Mouse (Mus musculus): ENCODE data around the gene Abtb1. TPM values are rescaled to one million over a fixed set of nuclear protein-coding genes. Genes with fewer than 3 reads are reported as not detected.

Gene Abtb1
- polyA plus RNA-seq, 1 experiment from 2014 or later = 35.8 TPM

GRCm38 (mm10) chr6:88874868-88875508 lies 33.2 kb upstream of the Abtb1 start, which contains the start of gene Podxl2:
Gene Podxl2 (minus strand): TSS chr6:88875044.
- no peak for TF ChIP-seq CTCF (IDR thresholded peaks at IDR 0.05)
- no peak for DNase-seq (ENCODE audit: low read depth, low spot score)
- in situ Hi-C loops (cut with MboI; ENCODE audit: low pct_unique_long_range_greater_than_20kb) = loop anchor here (25.0 kb wide), 1 partner anchor 688 kb away; the partner anchor contains the start of gene Gata2
- peak; percentile 60 for ATAC-seq
- H3K27me3 ChIP-seq = no peaks in the 10 kb centered on the region
- ChIA-PET POLR2A (interaction anchor here (0.9 kb wide), 1 partner anchor 11 kb away, joined by 3 read pairs; no protein-coding TSS in a partner anchor), CTCF (no interaction called here)

GRCm38 (mm10) chr6:88873965-88874867 lies 32.4 kb upstream of the Abtb1 start:
- in situ Hi-C loops (cut with MboI; ENCODE audit: low pct_unique_long_range_greater_than_20kb) = loop anchor here (25.0 kb wide), 1 partner anchor 687 kb away; the partner anchor contains the start of gene Gata2
- DNase-seq (ENCODE audit: low read depth, low spot score) = no peak
- CTCF ChIA-PET = no interaction called here
- POLR2A ChIA-PET = no interaction called here
- H3K27me3 ChIP-seq = no peaks in the 10 kb centered on the region
- TF ChIP-seq CTCF (IDR thresholded peaks at IDR 0.05) = no peak
- peak; percentile 11 for ATAC-seq

DNA sequence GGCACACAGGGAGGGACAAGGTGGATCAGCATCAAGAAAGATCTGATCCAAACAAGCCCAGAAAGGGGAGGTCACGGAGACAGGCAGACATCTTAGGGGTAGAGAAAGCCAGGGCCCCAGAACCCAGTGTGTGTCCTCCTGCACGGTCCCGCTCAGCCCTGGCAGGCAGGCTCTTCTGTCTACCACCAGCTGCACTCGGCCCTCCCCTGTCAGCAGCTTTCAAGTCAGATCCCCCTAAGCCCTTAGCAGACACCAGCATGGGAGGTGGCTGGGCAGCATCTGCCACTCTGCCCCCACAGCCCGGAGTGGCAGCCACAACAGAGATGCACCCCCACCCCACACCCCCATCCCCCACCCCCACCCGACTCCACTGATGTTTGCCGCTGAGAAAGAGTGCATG lies 31.0 kb upstream of the Abtb1 start:
- DNase-seq (ENCODE audit: low read depth, low spot score) (no peak), ATAC-seq (no peak)
- H3K27me3 ChIP-seq = no peaks in the 10 kb centered on the region
- in situ Hi-C loops (cut with MboI; ENCODE audit: low pct_unique_long_range_greater_than_20kb) = loop anchor here (25.0 kb wide), 1 partner anchor 686 kb away; the partner anchor contains the start of gene Gata2
- TF ChIP-seq CTCF (IDR thresholded peaks at IDR 0.05) = no peak
- POLR2A ChIA-PET = interaction anchor here (0.7 kb wide), 1 partner anchor 13 kb away, joined by 3 read pairs; no protein-coding TSS in a partner anchor
- CTCF ChIA-PET = interaction anchor here (0.8 kb wide), 1 partner anchor 20 kb away, joined by 3 read pairs; no protein-coding TSS in a partner anchor

- in situ Hi-C loops (cut with MboI; ENCODE audit: low pct_unique_long_range_greater_than_20kb) = loop anchor here (25.0 kb wide), 1 partner anchor 684 kb away; the partner anchor contains the start of gene Gata2
- no peak for TF ChIP-seq CTCF (IDR thresholded peaks at IDR 0.05)
- H3K27me3 ChIP-seq = no peaks in the 10 kb centered on the region
- no peak for DNase-seq (ENCODE audit: low read depth, low spot score)
- ChIA-PET POLR2A (no interaction called here), CTCF (interaction anchor here (0.8 kb wide), 1 partner anchor 10 kb away, joined by 3 read pairs; no protein-coding TSS in a partner anchor)
- no peak for ATAC-seq
Observed at GRCm38 (mm10) chr6:88871546-88871945, 29.8 kb upstream of the Abtb1 start.

DNA sequence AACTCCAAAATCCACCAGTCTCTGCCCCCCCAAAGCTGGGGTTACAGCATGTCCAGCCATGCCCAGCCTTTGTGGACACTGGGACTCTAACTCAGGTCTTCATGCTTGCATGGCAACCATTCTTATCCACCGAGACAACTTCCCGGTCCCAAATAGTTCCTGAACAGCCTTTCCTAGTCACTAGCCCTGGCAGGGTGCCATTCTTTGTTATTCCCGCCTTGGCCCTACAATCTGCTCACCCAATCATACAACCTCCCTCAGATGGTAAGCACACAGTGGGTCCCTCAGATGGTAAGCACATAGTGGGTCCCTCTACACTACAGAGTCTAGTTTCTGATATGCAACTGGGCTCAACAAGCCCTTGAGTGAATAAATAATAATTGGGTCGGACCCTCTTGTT lies 28.8 kb upstream of the Abtb1 start:
- ATAC-seq = no peak
- DNase-seq (ENCODE audit: low read depth, low spot score) = no peak
- CTCF ChIA-PET = interaction anchor here (1.3 to 2.1 kb wide), 2 partner anchors 11 to 15 kb away, joined by 5 read pairs; no protein-coding TSS in a partner anchor
- no peak for TF ChIP-seq CTCF (IDR thresholded peaks at IDR 0.05)
- in situ Hi-C loops (cut with MboI; ENCODE audit: low pct_unique_long_range_greater_than_20kb) = loop anchor here (25.0 kb wide), 1 partner anchor 683 kb away; the partner anchor contains the start of gene Gata2
- POLR2A ChIA-PET = no interaction called here
- no peaks in the 10 kb centered on the region for H3K27me3 ChIP-seq

- POLR2A ChIA-PET = no interaction called here
- ATAC-seq (peak; percentile 92), DNase-seq (ENCODE audit: low read depth, low spot score) (peak; percentile 30)
- in situ Hi-C loops (cut with MboI; ENCODE audit: low pct_unique_long_range_greater_than_20kb) = loop anchor here (25.0 kb wide), 1 partner anchor 682 kb away; the partner anchor contains the start of gene Gata2
- H3K27me3 ChIP-seq = no peaks in the 10 kb centered on the region
- CTCF ChIA-PET = interaction anchor here (1.1 to 2.1 kb wide), 3 partner anchors 9 to 14 kb away, joined by 4 to 5 read pairs (median 5); no protein-coding TSS in a partner anchor
- TF ChIP-seq CTCF (IDR thresholded peaks at IDR 0.05) = no peak
Observed at GRCm38 (mm10) chr6:88869459-88869858, 27.7 kb upstream of the Abtb1 start.

DNA sequence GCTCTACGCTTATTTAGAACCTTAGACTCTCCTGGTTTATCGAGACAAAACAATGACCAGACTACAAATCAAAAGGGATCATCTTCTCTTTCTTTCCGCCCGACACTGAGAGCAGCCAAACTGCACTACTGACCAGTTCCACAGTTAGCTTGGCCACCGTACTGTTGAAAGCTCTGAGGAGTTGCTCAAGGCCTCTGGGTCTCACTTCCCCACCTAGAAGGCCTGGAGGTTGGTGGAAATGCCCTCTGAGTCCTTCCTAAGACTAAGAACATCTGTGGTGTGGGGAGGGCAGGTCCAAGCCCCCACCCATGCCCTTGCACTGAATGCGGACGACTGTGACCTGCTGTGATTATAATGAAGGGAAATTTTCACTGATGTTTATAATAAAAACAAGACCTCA lies 23.9 kb upstream of the Abtb1 start:
- no peak for DNase-seq (ENCODE audit: low read depth, low spot score)
- no peaks in the 10 kb centered on the region for H3K27me3 ChIP-seq
- ATAC-seq = no peak
- POLR2A ChIA-PET = no interaction called here
- CTCF ChIA-PET = interaction anchor here (1.3 kb wide), 1 partner anchor 11 kb away, joined by 4 read pairs; no protein-coding TSS in a partner anchor
- no peak for TF ChIP-seq CTCF (IDR thresholded peaks at IDR 0.05)
- in situ Hi-C loops (cut with MboI; ENCODE audit: low pct_unique_long_range_greater_than_20kb) = loop anchor here (25.0 kb wide), 1 partner anchor 678 kb away; the partner anchor contains the start of gene Gata2

DNA sequence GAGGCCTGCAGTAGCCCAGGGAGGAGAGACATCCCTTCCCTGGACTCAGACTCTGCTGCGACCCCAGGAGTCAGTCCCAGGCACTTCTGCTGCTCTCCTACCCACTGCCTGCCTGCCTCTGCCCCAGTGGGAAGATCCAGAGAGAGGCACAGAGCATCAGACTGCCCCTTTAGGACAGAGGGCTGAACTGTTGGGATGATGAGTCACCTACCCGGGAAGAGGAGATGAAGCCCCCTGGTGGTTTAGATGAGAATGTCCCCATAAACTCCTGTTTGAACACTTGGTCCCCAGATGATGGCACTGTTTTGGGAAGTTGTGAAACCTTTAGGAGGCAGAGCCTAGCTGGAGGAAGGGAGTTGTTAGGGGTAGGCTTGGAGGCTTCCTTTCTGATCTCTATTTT lies 19.1 kb upstream of the Abtb1 start:
- ChIA-PET POLR2A (no interaction called here), CTCF (interaction anchor here (0.8 to 2.0 kb wide), 5 partner anchors 8 to 19 kb away, joined by 3 to 8 read pairs (median 4); partner anchors contain the start of gene Abtb1)
- DNase-seq (ENCODE audit: low read depth, low spot score) (peak; percentile 31), ATAC-seq (peak; percentile 55)
- no peak for TF ChIP-seq CTCF (IDR thresholded peaks at IDR 0.05)
- in situ Hi-C loops (cut with MboI; ENCODE audit: low pct_unique_long_range_greater_than_20kb) = loop anchor here (25.0 kb wide), 1 partner anchor 674 kb away; the partner anchor contains the start of gene Gata2
- no peaks in the 10 kb centered on the region for H3K27me3 ChIP-seq

DNA sequence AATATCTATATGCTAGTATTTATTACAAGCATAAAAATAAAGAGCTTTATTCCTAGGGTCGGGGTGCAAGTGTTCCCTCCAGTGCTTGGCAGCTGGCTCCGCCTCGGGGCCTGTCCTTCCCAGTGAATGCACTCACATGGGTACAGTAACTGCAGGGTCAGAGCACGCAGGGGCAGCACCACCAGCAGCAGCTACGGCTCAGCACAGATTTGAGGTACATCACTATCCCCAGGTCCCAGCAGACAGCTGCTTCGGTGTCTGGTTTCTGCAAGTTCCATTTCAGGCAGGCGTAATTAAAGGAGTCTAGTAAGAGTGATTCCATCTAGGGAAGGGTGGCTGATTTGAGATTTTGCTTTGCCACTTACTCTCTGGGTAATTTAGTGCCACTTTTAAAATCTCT lies 16.6 kb upstream of the Abtb1 start:
- no peak for TF ChIP-seq CTCF (IDR thresholded peaks at IDR 0.05)
- CTCF ChIA-PET = interaction anchor here (1.1 to 1.8 kb wide), 3 partner anchors 31 to 309 kb away, joined by 3 to 4 read pairs (median 4); no protein-coding TSS in a partner anchor
- no peak for ATAC-seq
- H3K27me3 ChIP-seq = no peaks in the 10 kb centered on the region
- in situ Hi-C loops (cut with MboI; ENCODE audit: low pct_unique_long_range_greater_than_20kb) = loop anchor here (5.0 to 25.0 kb wide), 2 partner anchors 296 to 671 kb away; partner anchors contain the start of gene Gata2
- DNase-seq (ENCODE audit: low read depth, low spot score) = no peak
- POLR2A ChIA-PET = no interaction called here

DNA sequence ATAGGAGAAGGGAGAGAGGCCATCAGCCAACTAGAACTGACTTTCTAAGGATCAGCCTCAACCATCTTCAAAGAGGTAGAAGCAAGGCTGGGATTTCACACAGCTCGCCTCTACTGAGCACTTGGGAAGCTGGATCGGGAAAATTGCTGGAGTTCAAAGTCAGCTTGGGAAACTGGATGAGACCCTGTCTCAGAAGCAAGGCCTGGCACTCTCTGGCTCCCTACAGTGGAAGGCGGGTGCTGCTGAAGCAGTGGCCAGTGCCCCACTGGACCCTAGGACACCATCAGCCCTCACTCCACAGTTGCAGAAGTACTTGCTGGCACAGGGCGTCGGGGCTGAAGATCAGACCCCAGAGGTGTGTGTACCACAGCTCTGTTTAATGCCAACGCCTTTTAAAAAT lies 16.0 kb upstream of the Abtb1 start:
- POLR2A ChIA-PET = no interaction called here
- in situ Hi-C loops (cut with MboI; ENCODE audit: low pct_unique_long_range_greater_than_20kb) = loop anchor here (5.0 to 25.0 kb wide), 2 partner anchors 296 to 671 kb away; partner anchors contain the start of gene Gata2
- TF ChIP-seq CTCF (IDR thresholded peaks at IDR 0.05) = no peak
- ATAC-seq = no peak
- no peak for DNase-seq (ENCODE audit: low read depth, low spot score)
- no peaks in the 10 kb centered on the region for H3K27me3 ChIP-seq
- CTCF ChIA-PET = interaction anchor here (1.0 to 1.8 kb wide), 5 partner anchors 15 to 308 kb away, joined by 3 to 4 read pairs (median 3); no protein-coding TSS in a partner anchor
